Mouse (Mus musculus) frontal cortex, postnatal 25 days (tissue): ENCODE measurements around the gene Gucy1a1.

Experiments
- DNase-seq, 2 experiments: peaks; one replicate each; pipeline ENCODE4 v3.0.0; 2022; ENCODE audit warnings: low spot score in 2 of 2

Gene Gucy1a1

DNA sequence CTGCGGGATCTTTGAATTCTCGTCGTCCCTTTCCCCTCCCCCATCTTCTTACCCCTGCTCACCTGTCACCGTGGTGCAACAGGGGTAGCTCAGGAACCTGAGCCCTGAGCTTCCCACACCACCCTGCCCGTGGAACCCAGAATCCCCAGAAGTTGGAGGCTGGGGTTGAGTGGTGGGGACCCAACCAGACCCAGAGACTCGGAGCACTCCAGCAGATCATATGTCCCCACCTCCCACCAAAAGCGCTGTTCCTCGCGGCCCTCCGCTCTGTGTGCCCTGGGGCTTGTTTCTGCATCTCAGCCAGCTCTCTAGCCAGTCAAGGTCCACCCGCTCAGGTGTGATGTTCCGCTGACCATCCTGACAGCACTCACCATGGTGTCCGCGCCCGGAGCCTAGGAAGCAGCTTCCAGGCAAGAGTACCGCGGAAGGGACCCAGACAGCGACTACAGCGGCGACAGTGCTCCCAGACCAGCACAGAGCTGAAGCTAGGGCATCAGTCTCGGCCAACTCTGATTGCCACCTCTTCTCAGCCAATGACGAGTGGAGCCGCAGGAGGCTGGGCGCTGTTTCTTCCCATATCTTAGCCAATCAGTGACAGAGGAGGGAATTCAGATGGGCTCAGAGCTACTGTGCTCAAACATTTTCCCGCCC is 71.3 kb downstream of the Gucy1a1 start, which contains the start of gene Gucy1b1:
Gene Gucy1b1 (minus strand): TSS at position 489 of the 651 bp plus-strand sequence.
- DNase-seq, result peak; percentile 74 to 82

- DNase-seq, result peak; percentile 57 to 61
Observed at GRCm38 (mm10) chr3:82073741-82074181, 71.8 kb downstream of the Gucy1a1 start.

DNA sequence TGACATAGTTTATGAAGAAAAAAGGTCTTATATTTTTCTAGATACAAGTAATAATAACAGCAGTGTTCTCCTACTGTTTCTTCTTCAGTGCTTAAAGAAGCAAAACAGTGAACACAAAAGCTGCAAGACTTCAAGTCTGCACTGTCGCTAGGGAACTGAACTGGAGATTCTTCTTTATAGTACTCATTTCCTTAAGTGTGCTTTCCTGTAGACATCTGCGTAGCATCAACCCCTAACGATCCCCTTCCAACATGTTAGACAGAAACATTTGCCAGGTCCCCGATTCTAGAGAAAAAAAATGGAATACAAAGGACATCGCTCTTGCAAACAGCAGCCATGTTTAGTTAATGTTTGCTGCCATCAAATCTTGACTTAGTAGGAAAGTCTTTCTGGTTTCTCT is 77.8 kb downstream of the Gucy1a1 start:
- DNase-seq, result no peak

- no peak for DNase-seq
Observed at GRCm38 (mm10) chr3:82061402-82062180, 84.0 kb downstream of the Gucy1a1 start.

GRCm38 (mm10) chr3:82057201-82057600 is 88.4 kb downstream of the Gucy1a1 start:
- DNase-seq, result no peak

DNA sequence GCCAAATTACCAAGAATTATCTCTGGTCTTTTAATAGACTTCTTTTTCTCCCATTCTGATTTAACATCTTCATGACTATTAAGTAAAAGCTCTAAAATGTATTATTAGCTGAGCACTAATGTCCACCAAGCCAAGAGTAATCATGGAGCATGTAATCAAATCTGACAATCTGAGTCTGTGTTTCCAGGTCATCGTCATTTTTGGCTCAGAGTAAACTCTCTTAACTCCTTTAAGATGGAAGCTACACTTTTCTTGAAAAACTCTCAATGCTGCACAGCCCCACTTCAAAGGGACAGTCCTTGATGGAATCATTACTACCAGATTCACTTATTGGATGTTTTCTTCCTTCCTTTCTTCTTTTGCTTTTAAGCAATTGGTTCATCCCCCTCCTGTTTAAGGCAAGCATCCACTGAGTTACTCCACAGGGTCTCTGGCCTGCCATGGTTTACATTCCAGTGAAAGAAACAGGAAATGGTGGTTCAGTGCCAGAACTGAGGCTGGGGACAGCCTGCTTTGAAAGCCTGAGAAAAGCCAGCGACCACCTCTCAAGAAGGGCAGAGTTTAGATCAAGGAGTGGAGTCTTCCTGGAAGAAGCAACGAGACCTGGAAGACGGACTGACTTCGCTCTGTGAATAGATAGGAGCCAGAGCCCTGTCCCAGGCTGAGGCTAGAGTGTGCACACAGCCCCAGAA is 91.2 kb downstream of the Gucy1a1 start:
- no peak for DNase-seq

GRCm38 (mm10) chr3:82052029-82052428 is 93.6 kb downstream of the Gucy1a1 start:
- DNase-seq, result no peak

DNA sequence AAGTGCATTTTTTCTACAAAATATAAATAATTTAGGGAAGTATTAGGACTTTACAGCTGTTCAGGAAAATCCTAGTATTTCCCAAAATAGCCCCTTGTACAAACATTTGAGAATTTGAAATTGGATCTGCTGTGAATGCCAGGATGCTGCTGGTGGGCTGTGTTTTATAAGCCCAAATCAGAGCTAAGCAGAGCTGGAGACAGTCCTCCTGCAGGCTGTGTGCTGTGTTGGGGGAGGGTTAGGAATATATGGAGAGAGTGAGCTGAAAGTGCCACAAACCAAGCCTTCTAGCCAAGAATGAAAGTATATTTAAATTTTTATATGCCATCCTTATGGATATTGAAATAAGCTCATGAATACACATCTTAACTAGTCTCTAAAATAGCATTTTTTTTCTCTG is 94.1 kb downstream of the Gucy1a1 start:
- no peak for DNase-seq

DNA sequence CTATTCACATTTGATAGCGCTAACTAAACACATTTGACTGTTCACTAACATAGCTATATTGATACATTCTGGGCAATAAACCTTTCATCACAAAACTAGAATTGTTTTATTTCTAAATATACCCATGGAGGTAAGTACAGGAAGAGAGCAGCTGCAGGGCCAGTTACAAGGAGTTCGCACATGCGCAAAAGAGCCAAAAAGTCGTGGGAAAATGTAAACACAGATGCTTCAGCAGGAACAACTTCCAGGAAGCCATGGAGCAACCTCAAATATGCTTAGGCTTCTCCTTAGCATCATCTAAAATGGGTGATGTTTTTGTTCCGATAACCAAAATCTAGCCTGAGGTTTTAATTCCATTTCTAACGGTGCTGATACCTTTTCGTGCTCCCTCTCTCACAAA is 96.9 kb downstream of the Gucy1a1 start:
- no peak for DNase-seq

DNA sequence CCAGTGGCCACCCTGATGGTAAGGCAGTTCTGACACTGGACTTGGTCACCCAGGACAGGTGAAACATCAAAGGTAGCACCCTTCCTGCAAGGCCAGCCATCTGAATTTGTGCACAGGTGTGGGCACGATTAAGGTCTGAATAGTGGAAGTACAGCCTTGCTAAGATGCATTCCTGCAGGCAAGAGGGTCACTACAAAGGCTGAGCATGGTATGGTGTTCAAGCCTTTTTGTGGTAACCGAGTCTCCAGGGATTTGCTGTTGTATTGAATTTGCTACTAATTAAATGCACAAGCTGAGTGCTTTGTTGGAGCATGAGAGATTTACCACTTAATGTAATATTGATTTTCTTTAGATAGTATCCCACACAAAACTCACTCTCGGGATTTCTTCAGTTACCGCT is 97.5 kb downstream of the Gucy1a1 start:
- no peak for DNase-seq

DNA sequence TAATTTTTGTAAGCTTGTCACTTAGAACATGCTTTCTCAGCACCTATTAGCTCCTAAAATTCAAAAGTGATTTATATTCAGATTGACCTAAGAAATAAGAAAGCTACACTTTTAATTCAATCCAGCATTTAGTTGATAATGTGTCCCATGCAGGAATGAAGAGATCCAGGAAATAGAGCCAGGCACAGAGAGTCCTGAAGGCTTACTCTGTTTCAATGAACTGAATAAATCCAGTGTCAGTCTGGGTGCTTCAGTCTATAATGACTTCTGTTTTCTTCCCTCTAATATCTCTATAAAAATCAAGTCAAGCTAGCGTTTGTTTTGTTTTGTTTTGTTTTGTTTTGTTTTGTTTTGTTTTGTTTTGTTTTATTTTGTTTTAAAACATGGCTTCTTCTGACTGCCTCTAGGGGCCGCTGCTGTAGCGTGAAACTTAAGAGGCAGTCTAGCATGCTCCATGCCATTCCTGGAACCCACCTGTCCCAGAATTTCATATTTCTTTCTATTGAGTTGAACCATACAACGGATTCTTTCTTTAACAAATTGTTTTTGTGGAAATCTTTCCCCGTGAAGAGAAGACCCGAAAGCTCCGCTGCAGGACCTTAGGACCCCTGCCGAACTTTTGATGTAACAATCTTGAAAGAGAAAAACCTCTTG is 98.4 kb downstream of the Gucy1a1 start:
- no peak for DNase-seq

GRCm38 (mm10) chr3:82046087-82046486 is 99.5 kb downstream of the Gucy1a1 start:
- DNase-seq, result no peak

DNA sequence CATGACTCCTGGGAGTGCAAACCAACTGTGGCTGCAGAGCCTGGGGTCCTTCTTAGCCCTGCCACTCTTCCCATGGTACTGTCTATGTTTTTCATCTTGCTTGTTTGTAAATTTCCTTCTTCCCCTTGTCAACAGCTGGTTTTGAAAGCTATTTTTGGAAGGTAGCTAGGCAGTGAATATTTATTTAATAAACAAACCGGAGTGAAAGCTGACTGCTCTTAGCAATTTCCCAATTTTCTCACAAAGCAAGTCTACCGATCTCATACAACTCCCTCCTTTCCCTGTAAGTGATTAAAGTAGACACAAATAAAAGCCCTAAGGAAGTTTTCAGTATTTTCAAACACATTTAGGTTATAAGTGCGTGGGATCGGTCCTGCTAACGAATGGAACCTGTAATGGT is 100.7 kb downstream of the Gucy1a1 start:
- DNase-seq, result no peak

GRCm38 (mm10) chr3:82043676-82044075 is 101.9 kb downstream of the Gucy1a1 start:
- no peak for DNase-seq
